Mouse (Mus musculus) bone marrow macrophage, adult 2 months (primary cell): ENCODE results near the gene Immp2l.

Source experiments
- CTCF ChIP-seq: IDR thresholded peaks from 2 replicates; pipeline ENCODE4 v1.5.1; 2012; ENCODE audit warnings: low read depth, mild to moderate bottlenecking, low read length, moderate library complexity
- POLR2A ChIP-seq: IDR thresholded peaks from 2 replicates; pipeline ENCODE4 v1.6.1; 2012; ENCODE audit warnings: mild to moderate bottlenecking, low read depth, low read length, borderline replicate concordance

- no peak for TF ChIP-seq POLR2A
- no peak for TF ChIP-seq CTCF
Observed at GRCm38 (mm10) chr12:41674861-41675260, 651.0 kb downstream of the Immp2l start.
